Mouse (Mus musculus) brain, embryonic 14.5 days (tissue): ENCODE data around the gene Atl1.

Experiments used
- CTCF ChIP-seq: fragments of 200-500 bp; IDR thresholded peaks from 2 replicates; pipeline ENCODE4 v1.5.1; 2012; ENCODE audit warnings: inconsistent platforms, mild to moderate bottlenecking, moderate library complexity, borderline replicate concordance; ENCODE audit not compliant: insufficient read depth, insufficient read length; ENCODE audit errors: extremely low read depth
- POLR2A ChIP-seq: fragments of 200-500 bp; IDR thresholded peaks from 2 replicates; pipeline ENCODE4 v1.6.1; 2012; ENCODE audit warnings: mild to moderate bottlenecking, inconsistent platforms, borderline replicate concordance; ENCODE audit not compliant: poor library complexity, insufficient read depth, insufficient read length, severe bottlenecking; ENCODE audit errors: extremely low read depth

GRCm38 (mm10) chr12:69845722-69846121 is 46.7 kb upstream of the Atl1 start:
- TF ChIP-seq CTCF (no peak), POLR2A (no peak)
